Mouse (Mus musculus) heart, adult 2 months (tissue): ENCODE measurements around the gene Nme2. TPM values are rescaled to one million over a fixed set of nuclear protein-coding genes. Genes with fewer than 3 reads are reported as not detected.

ENCODE experiments used
- DNase-seq, 2 experiments: peaks; one replicate each; pipeline ENCODE4 v3.0.0; 2021
- H3K27ac ChIP-seq: fragments of 200-600 bp; 2 replicates; pipeline ENCODE4 v1.8.1; 2022
- H3K27me3 ChIP-seq: fragments of 200-500 bp; 2 replicates; pipeline ENCODE4 v1.6.1; 2012; ENCODE audit warnings: mild to moderate bottlenecking, low read length, inconsistent platforms, mixed read lengths; ENCODE audit not compliant: control insufficient read depth, insufficient read depth
- H3K36me3 ChIP-seq: fragments of 200-500 bp; 2 replicates; pipeline ENCODE4 v1.6.1; 2012; ENCODE audit warnings: low read length, inconsistent platforms; ENCODE audit not compliant: control insufficient read depth, insufficient read depth
- H3K4me1 ChIP-seq: fragments of 200-500 bp; 2 replicates; pipeline ENCODE4 v1.6.1; 2011; ENCODE audit warnings: low read length; ENCODE audit not compliant: control insufficient read depth, insufficient read depth
- H3K4me3 ChIP-seq: fragments of 200-600 bp; 2 replicates; pipeline ENCODE4 v1.8.1; 2022
- H3K79me2 ChIP-seq: fragments of 200-500 bp; replicated peaks from 2 replicates; pipeline ENCODE4 v1.6.1; 2012; ENCODE audit warnings: mild to moderate bottlenecking, inconsistent platforms, low read length, moderate library complexity, mixed read lengths; ENCODE audit not compliant: control insufficient read depth, insufficient read depth
- H3K9ac ChIP-seq: fragments of 200-500 bp; 2 replicates; pipeline ENCODE4 v1.6.1; 2012; ENCODE audit warnings: low read depth, mild to moderate bottlenecking, control low read depth, inconsistent platforms, low read length, mixed read lengths
- CTCF ChIP-seq: fragments of 200-600 bp; IDR thresholded peaks from 2 replicates; pipeline ENCODE4 v1.8.1; 2022; ENCODE audit warnings: antibody characterized with exemption, mild to moderate bottlenecking, moderate library complexity
- EP300 ChIP-seq: fragments of 200-500 bp; IDR thresholded peaks from 2 replicates; pipeline ENCODE4 v1.6.1; 2011; ENCODE audit warnings: low read depth, low read length, control low read depth; ENCODE audit not compliant: insufficient read depth
- POLR2A ChIP-seq: fragments of 200-500 bp; IDR thresholded peaks from 2 replicates; pipeline ENCODE4 v1.6.1; 2011; ENCODE audit warnings: mild to moderate bottlenecking, low read depth, low read length, control low read depth; ENCODE audit not compliant: insufficient read depth
- WGBS: fragments of 180-500 bp; shearing (Covaris S2); methylation state at CpG from one replicate; pipeline ENCODE4 v1.1.7; 2018; 5-methylcytosine and 5-hydroxymethylcytosine counted together
- intact Hi-C: fragments of 180-260 bp; cut with DNase I; formaldehyde crosslinking; loops from one replicate; pipeline ENCODE4 v1.15.1; 2025
- polyA plus RNA-seq: library from polyadenylated mRNA; depleted of rRNA; stranded (reverse); fragments of >200 nt; gene quantifications from 2 replicates; pipeline ENCODE4 v1.2.3, GENCODE M21; 2012
- total RNA-seq, 2 experiments: library from RNA; stranded (reverse); gene quantifications; 2 replicates each; pipeline ENCODE4 v1.2.3; 2021

The Nme2 gene
- total and polyA plus RNA-seq, 3 experiments = 474 to 1,129 (median 935) TPM

DNA sequence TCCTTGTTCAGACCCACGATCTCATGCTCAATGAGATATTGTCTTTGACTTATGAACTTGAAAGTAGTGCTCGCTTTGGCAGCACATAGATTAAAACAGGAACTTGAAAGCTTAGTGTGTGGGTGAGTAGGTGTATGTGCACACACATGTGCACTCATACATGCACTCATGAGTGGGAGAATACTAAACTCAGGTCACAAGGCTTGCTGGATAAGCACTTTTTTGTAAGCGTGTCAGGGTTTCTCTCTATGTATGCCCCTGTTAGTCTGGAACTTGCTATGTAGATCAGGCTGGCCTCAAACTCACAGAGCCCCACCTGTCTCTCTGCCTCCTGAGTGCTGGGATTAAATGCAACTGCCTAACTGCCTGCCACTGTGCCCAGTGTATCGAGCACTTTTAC lies 31.0 kb upstream of the Nme2 start:
- peaks cover 16% of the 10 kb centered on the region for H3K4me1 ChIP-seq
- H3K27ac ChIP-seq = peak overlapping the region; percentile 91
- TF ChIP-seq POLR2A (no peak), CTCF (no peak), EP300 (no peak)
- WGBS = 75% methylated on average over 4 of the region's 4 CpGs
- H3K79me2 ChIP-seq = no peaks in the 10 kb centered on the region
- no peak for DNase-seq
- H3K9ac ChIP-seq = no peak overlapping the region
- intact Hi-C loops = no loop called here
- peaks cover 4% of the 10 kb centered on the region for H3K36me3 ChIP-seq
- H3K27me3 ChIP-seq = no peaks in the 10 kb centered on the region
- no peak overlapping the region for H3K4me3 ChIP-seq

DNA sequence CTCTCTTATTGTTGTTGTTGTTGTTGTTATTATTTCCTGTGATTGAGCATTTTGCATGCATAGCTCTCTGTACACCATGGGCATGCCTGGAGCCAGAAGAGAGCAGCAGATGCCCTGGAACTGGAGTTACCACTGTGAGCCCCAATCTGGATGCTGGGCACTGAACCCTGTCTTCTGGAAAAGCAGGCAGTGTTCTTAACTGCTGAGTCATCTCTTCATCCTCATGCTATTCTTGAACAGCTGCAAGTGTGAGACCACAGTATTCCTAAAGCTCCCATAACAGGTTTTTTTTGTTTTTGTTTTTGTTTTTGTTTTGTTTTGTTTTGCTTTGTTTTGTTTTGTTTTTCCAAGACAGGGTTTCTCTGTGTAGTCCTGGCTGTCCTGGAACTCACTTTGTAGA lies 30.2 kb upstream of the Nme2 start:
- H3K79me2 ChIP-seq = no peaks in the 10 kb centered on the region
- no peaks in the 10 kb centered on the region for H3K27me3 ChIP-seq
- DNase-seq = no peak
- intact Hi-C loops = no loop called here
- no peak overlapping the region for H3K4me3 ChIP-seq
- no peak overlapping the region for H3K9ac ChIP-seq
- H3K27ac ChIP-seq = peak overlapping the region; percentile 91; the same call in 1 of the 2 replicates
- TF ChIP-seq EP300 = no peak
- TF ChIP-seq POLR2A = no peak
- no peak for TF ChIP-seq CTCF
- H3K36me3 ChIP-seq = peaks cover 4% of the 10 kb centered on the region
- H3K4me1 ChIP-seq = peaks cover 16% of the 10 kb centered on the region

DNA sequence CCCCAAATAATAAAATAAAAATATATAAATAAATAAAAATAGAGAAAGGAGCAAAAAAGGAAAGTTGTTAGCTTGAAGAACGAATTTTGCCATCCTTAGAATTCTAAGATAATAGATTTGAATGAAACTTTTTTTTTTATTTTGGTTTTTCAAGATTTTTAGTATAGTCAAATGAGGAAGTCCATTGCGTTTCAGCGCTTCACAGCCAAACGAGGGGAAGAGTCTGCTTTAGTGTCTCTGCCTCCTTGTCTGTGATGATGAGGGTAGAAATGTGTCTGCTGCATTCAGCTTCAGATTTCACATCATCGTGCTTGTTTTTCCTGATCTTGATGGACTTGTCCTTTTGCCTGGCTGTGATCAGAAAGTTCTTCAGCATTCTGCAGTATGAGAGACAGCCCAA lies 29.2 kb upstream of the Nme2 start:
- TF ChIP-seq EP300 = no peak
- no peak for TF ChIP-seq CTCF
- TF ChIP-seq POLR2A = no peak
- H3K27me3 ChIP-seq = no peaks in the 10 kb centered on the region
- H3K9ac ChIP-seq = no peak overlapping the region
- 86% methylated on average over 5 of the region's 5 CpGs for WGBS
- no peaks in the 10 kb centered on the region for H3K79me2 ChIP-seq
- H3K27ac ChIP-seq = no peak overlapping the region
- H3K4me3 ChIP-seq = no peak overlapping the region
- intact Hi-C loops = no loop called here
- peaks cover 16% of the 10 kb centered on the region for H3K4me1 ChIP-seq
- peaks cover 4% of the 10 kb centered on the region for H3K36me3 ChIP-seq
- DNase-seq = no peak

DNA sequence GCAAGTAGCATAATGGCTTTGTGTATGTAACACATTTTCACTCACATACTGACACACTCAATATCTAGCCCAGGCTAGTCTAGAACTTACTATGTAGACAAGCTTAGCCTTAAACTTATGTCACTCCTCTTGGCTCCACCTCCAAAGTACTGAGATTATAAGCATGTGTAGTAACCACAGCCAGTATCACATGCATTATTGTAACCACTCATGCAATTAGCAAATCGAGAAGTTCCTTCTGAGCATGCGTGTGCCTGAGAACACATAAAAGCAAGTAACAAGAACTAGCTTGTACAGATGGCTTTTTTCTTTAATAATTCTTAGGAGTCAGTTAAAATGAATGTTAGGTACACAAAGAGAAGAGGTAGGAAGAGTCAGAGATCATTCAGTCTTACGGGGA lies 28.6 kb upstream of the Nme2 start:
- TF ChIP-seq EP300 = no peak
- TF ChIP-seq CTCF = no peak
- Histone ChIP-seq H3K9ac (no peak overlapping the region), H3K27me3 (no peaks in the 10 kb centered on the region), H3K4me1 (peaks cover 16% of the 10 kb centered on the region), H3K4me3 (no peak overlapping the region), H3K36me3 (peaks cover 4% of the 10 kb centered on the region), H3K27ac (no peak overlapping the region), H3K79me2 (no peaks in the 10 kb centered on the region)
- 94% methylated on average over 3 of the region's 3 CpGs for WGBS
- DNase-seq = no peak
- intact Hi-C loops = no loop called here

DNA sequence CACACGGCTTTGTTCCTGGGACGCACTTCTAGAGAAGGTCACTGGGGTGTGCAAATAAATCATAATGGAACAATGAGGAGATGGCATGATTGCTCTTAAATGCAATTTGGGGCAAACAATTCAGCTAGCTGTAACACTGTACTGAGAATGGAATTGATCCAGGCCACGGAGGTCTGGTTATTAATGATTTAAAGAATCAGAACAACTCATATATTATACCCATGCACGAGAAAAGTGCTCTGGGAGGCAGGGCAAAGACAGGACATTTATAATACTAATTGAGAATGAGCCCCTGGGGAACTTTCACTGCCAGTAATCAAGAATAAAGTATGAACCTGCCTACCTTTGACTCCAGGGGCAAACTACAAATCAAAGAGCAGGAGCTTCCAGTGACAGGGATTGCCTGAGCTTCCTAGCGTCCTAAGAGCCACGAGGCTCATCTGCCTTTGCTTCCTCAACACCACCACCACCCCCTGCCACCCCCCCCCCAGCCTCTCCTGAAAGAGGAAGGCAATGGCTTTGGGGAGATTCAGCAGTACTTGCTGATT lies 23.5 kb upstream of the Nme2 start:
- H3K79me2 ChIP-seq = no peaks in the 10 kb centered on the region
- H3K4me1 ChIP-seq = no peaks in the 10 kb centered on the region
- H3K4me3 ChIP-seq = no peak overlapping the region
- no peak overlapping the region for H3K27ac ChIP-seq
- DNase-seq = no peak
- TF ChIP-seq CTCF (no peak), POLR2A (no peak), EP300 (no peak)
- WGBS = 61% methylated on average over 6 of the region's 6 CpGs
- H3K9ac ChIP-seq = no peak overlapping the region
- intact Hi-C loops = no loop called here
- H3K27me3 ChIP-seq = no peaks in the 10 kb centered on the region
- H3K36me3 ChIP-seq = no peaks in the 10 kb centered on the region

DNA sequence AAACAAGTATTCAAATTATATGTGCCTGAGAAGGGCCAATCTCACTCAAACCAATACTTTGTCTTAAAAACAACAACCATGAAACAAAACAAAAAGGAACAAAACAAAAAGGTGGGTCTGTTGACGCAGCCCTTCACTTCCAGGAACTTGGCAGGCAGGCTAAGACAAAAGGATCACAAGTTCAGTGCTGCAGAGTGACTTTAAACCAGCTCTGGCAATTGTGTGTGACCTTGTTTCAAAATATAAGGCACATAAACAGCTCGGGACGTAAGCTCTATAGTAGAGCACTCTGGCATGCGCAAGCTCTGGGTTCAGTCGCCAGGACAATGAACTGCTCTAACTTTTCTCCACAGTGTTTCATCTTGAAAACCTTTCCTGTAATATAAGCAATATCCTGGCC lies 16.9 kb upstream of the Nme2 start:
- H3K4me1 ChIP-seq = peaks cover 2% of the 10 kb centered on the region
- H3K27ac ChIP-seq = no peak overlapping the region
- 68% methylated on average over 5 of the region's 5 CpGs for WGBS
- no peaks in the 10 kb centered on the region for H3K27me3 ChIP-seq
- H3K36me3 ChIP-seq = no peaks in the 10 kb centered on the region
- DNase-seq = no peak
- intact Hi-C loops = no loop called here
- TF ChIP-seq EP300 = no peak
- no peak for TF ChIP-seq CTCF
- TF ChIP-seq POLR2A = no peak
- H3K79me2 ChIP-seq = no peaks in the 10 kb centered on the region
- no peak overlapping the region for H3K9ac ChIP-seq
- no peak overlapping the region for H3K4me3 ChIP-seq
